Mouse (Mus musculus): ENCODE measurements around the gene Plcd3. TPM values are rescaled to one million over a fixed set of nuclear protein-coding genes. Genes with fewer than 3 reads are reported as not detected.

Gene Plcd3
- not detected for polyA plus RNA-seq (2017; shearing (Covaris generic))

GRCm38 (mm10) chr11:103101481-103101865, at the start of gene Plcd3, which contains the start of gene Acbd4:
Plcd3 (minus strand) TSS chr11:103101658.
Acbd4 (plus strand) TSS chr11:103101682.

GRCm38 (mm10) chr11:103131701-103132575, 30.5 kb upstream of the Plcd3 start, which contains the start of gene Hexim2:
Hexim2 (plus strand) TSS chr11:103132429.

GRCm38 (mm10) chr11:103116008-103116818, 14.8 kb upstream of the Plcd3 start, which contains the start of gene Hexim1:
Hexim1 (plus strand) TSS chr11:103116231.

GRCm38 (mm10) chr11:103028176-103028891, 73.1 kb downstream of the Plcd3 start, which contains the start of the genes Nmt1 and Dcakd:
Nmt1 (plus strand) TSS chr11:103028190.
Dcakd (minus strand) TSS chr11:103028333.

Other genes with a start within 250 kb of the Plcd3 start
- gene Eftud2, start 220.7 kb downstream of the Plcd3 start, polyA plus RNA-seq (2017; shearing (Covaris generic)): 124 TPM
- not detected for gene Ccdc103, start 220.5 kb downstream of the Plcd3 start, polyA plus RNA-seq (2017; shearing (Covaris generic))
- not detected for gene Fam187a, start 216.5 kb downstream of the Plcd3 start, polyA plus RNA-seq (2017; shearing (Covaris generic))
- not detected for gene Gfap, start 200.7 kb downstream of the Plcd3 start, polyA plus RNA-seq (2017; shearing (Covaris generic))
- 0.10 TPM for gene Kif18b, start 176.5 kb downstream of the Plcd3 start, polyA plus RNA-seq (2017; shearing (Covaris generic))
- not detected for gene C1ql1, start 155.0 kb downstream of the Plcd3 start, polyA plus RNA-seq (2017; shearing (Covaris generic))
- gene Nmt1, start 73.5 kb downstream of the Plcd3 start, polyA plus RNA-seq (2017; shearing (Covaris generic)): 76.8 TPM
- gene Dcakd, start 73.3 kb downstream of the Plcd3 start, polyA plus RNA-seq (2017; shearing (Covaris generic)): 10.3 TPM
- 33.6 TPM for gene Acbd4, start within 50 bp of the Plcd3 start, polyA plus RNA-seq (2017; shearing (Covaris generic))
- gene Hexim1, start 14.6 kb upstream of the Plcd3 start, polyA plus RNA-seq (2017; shearing (Covaris generic)): 8.1 TPM
- 3.3 TPM for gene Hexim2, start 30.8 kb upstream of the Plcd3 start, polyA plus RNA-seq (2017; shearing (Covaris generic))
- gene Fmnl1, start 69.4 kb upstream of the Plcd3 start, polyA plus RNA-seq (2017; shearing (Covaris generic)): 168 TPM
- not detected for gene 1700023F06Rik, start 106.9 kb upstream of the Plcd3 start, polyA plus RNA-seq (2017; shearing (Covaris generic))
- gene Spata32, start 116.8 kb upstream of the Plcd3 start, polyA plus RNA-seq (2017; shearing (Covaris generic)): not detected
- gene Map3k14, start 165.8 kb upstream of the Plcd3 start, polyA plus RNA-seq (2017; shearing (Covaris generic)): 133 TPM

Data from naive thymus-derived CD4-positive, alpha-beta T cell, adult 5 months (primary cell).